In the genomic region with DNA sequence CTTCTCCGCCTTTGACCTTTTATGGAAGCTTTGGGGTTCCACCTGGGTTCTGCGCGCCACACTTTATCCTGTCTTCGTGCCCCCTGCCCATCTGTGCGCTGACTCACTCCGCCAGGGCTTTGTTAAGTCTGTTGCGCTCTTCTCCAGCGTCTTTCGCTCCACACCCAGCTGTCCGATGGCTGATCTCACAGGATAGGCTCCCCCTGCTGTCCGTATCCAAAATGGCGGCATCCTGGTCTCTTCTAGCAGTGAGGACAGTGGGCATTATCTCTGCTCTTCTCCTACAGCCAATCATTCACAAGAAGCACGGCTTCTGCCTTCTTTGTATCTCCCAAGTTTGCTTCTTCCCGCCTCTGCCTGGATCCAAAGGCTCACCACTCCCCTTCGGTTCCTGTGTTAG, we compare ENCODE assay signal across 10 mouse cellular contexts. TPM values are rescaled to one million over a fixed set of nuclear protein-coding genes. Genes with fewer than 3 reads are reported as not detected.
DNase-seq lines count a peak whose midpoint lies in the region; ATAC-seq and TF ChIP-seq lines count a peak whose summit lies in the region.
"Had no signal": no experiment of that assay in that cellular context is flagged by ENCODE, and none has a peak within 500 bp of the region (broad histone marks: within the 10 kb centered on the region; RNA-seq: fewer than 3 reads in every experiment).

No protein-coding gene starts in this region.

- no peak overlapping the region for H3K9ac ChIP-seq in ES-Bruce4 (ENCODE audit: low read depth, poor library complexity, severe bottlenecking)
- H3K9ac ChIP-seq in forebrain, embryonic 12.5 days, result no peak overlapping the region
- H3K9ac ChIP-seq in limb, embryonic 12.5 days (replicated peaks), result no peak overlapping the region
- no peak overlapping the region for H3K9ac ChIP-seq in neural tube, embryonic 13.5 days

- ATAC-seq in frontal cortex, adult (ENCODE audit: low TSS enrichment), result peak; percentile 59; the same call in 1 of the 2 replicates
- ATAC-seq in forebrain, embryonic 12.5 days (ENCODE audit: low FRiP score), result peak; percentile 46; the same call in 1 of the 2 replicates
- no peak for ATAC-seq in limb, embryonic 12.5 days (ENCODE audit: insufficient number of reproducible peaks, insufficient read depth, low FRiP score, low TSS enrichment, low read depth)
- no peak; the same call in 1 of the 2 replicates for ATAC-seq in neural tube, embryonic 13.5 days (ENCODE audit: low read depth)

- H3K4me2 ChIP-seq in forebrain, embryonic 12.5 days, result peak overlapping the region; percentile 39
- H3K4me2 ChIP-seq in limb, embryonic 12.5 days, result peak overlapping the region; percentile 28; the same call in 1 of the 2 replicates
- H3K4me2 ChIP-seq in neural tube, embryonic 13.5 days, result peak overlapping the region; percentile 32

- no peak overlapping the region for H3K27ac ChIP-seq in ES-Bruce4 (ENCODE audit: insufficient read depth, low read length)
- no peak overlapping the region for H3K27ac ChIP-seq in forebrain, embryonic 12.5 days
- H3K27ac ChIP-seq in limb, embryonic 12.5 days, result no peak overlapping the region
- no peak overlapping the region for H3K27ac ChIP-seq in neural tube, embryonic 13.5 days (replicated peaks)

- H3K4me1 ChIP-seq in ES-Bruce4 (ENCODE audit: control insufficient read depth, insufficient read depth, low read length), result no peaks in the 10 kb centered on the region
- H3K4me1 ChIP-seq in forebrain, embryonic 12.5 days, result peaks cover 6% of the 10 kb centered on the region
- peaks cover under 1% of the 10 kb centered on the region for H3K4me1 ChIP-seq in limb, embryonic 12.5 days (replicated peaks)
- H3K4me1 ChIP-seq in neural tube, embryonic 13.5 days (replicated peaks), result no peaks in the 10 kb centered on the region

- 11% methylated on average over 15 of the region's 15 CpGs for whole genome bisulfite sequencing in forebrain, embryonic 12.5 days
- WGBS in limb, embryonic 12.5 days, result 21% methylated on average over 15 of the region's 15 CpGs
- whole genome bisulfite sequencing in neural tube, embryonic 13.5 days, result 15% methylated on average over 15 of the region's 15 CpGs

- H3K9me3 ChIP-seq in ES-Bruce4 (replicated peaks; ENCODE audit: control insufficient read depth, insufficient read depth, low read length, poor library complexity, severe bottlenecking), result no peaks in the 10 kb centered on the region; the same call in 1 of the 2 replicates
- no peaks in the 10 kb centered on the region for H3K9me3 ChIP-seq in forebrain, embryonic 12.5 days
- no peaks in the 10 kb centered on the region for H3K9me3 ChIP-seq in limb, embryonic 12.5 days
- H3K9me3 ChIP-seq in neural tube, embryonic 13.5 days, result no peaks in the 10 kb centered on the region

- no peaks in the 10 kb centered on the region for H3K36me3 ChIP-seq in ES-Bruce4 (ENCODE audit: control insufficient read depth, insufficient read depth, low read length, poor library complexity, severe bottlenecking)
- H3K36me3 ChIP-seq in forebrain, embryonic 12.5 days (replicated peaks), result no peaks in the 10 kb centered on the region
- no peaks in the 10 kb centered on the region for H3K36me3 ChIP-seq in limb, embryonic 12.5 days
- no peaks in the 10 kb centered on the region for H3K36me3 ChIP-seq in neural tube, embryonic 13.5 days

- TF ChIP-seq POLR2A in ES-Bruce4 (IDR thresholded peaks at IDR 0.05; ENCODE audit: insufficient read depth, low read length), result no peak

- no peak for DNase-seq in frontal cortex, postnatal 10 days (ENCODE audit: low spot score in 2 of 2)
- DNase-seq in urinary bladder, postnatal 36 days (ENCODE audit: low spot score in 2 of 2), result no peak
- no peak for DNase-seq in T-cell, adult 2 months (ENCODE audit: low spot score)

- TF ChIP-seq CTCF in ES-Bruce4 (IDR thresholded peaks at IDR 0.05; ENCODE audit: low read depth, low read length), result peak; percentile 75

- H3K4me3 ChIP-seq in ES-Bruce4 (ENCODE audit: low read depth, low read length), result no peak overlapping the region
- peak overlapping the region; percentile 12; the same call in 1 of the 2 replicates for H3K4me3 ChIP-seq in forebrain, embryonic 12.5 days (replicated peaks)
- H3K4me3 ChIP-seq in limb, embryonic 12.5 days (replicated peaks), result no peak overlapping the region
- no peak overlapping the region for H3K4me3 ChIP-seq in neural tube, embryonic 13.5 days

- no peaks in the 10 kb centered on the region for H3K27me3 ChIP-seq in ES-Bruce4 (ENCODE audit: control insufficient read depth, insufficient read depth, low read length, poor library complexity, severe bottlenecking)
- H3K27me3 ChIP-seq in forebrain, embryonic 12.5 days, result peaks cover 15% of the 10 kb centered on the region; the same call in 1 of the 2 replicates
- peaks cover 8% of the 10 kb centered on the region; the same call in 1 of the 2 replicates for H3K27me3 ChIP-seq in limb, embryonic 12.5 days
- H3K27me3 ChIP-seq in neural tube, embryonic 13.5 days, result peaks cover 20% of the 10 kb centered on the region; the same call in 1 of the 2 replicates

- 0 out of 2 replicates have a peak, but pooled peaks have one; percentile 23 for TF ChIP-seq EP300 in ES-Bruce4 (IDR thresholded peaks at IDR 0.05; ENCODE audit: insufficient read depth, low read depth, low read length)

RNA-seq across cellular contexts. Expression of gene Nkx6-1, which starts 23.8 kb away (rescaled TPM):
- polyA plus RNA-seq in ES-Bruce4 (2011; ENCODE audit: insufficient read depth, insufficient read length, low read depth, missing spikeins), result not detected in 2 replicates
- polyA plus RNA-seq in forebrain, embryonic 12.5 days (2016; fragmentation: Nextera tagmentation; extraction: Ambion mirVana), result 0.40 and 0.50 TPM in 2 replicates
- 0.13 TPM in 1 of 2 replicates, not detected in the other for polyA plus RNA-seq in limb, embryonic 12.5 days (2016; fragmentation: Nextera tagmentation; extraction: Ambion mirVana)
- polyA plus RNA-seq in neural tube, embryonic 13.5 days (2015; fragmentation: Nextera tagmentation; extraction: Ambion mirVana), result 7.6 and 7.7 TPM in 2 replicates
- polyA plus RNA-seq: C2C12; liver, embryonic 16.5 days had no signal

Comparison
In these comparisons a context has a peak if more than half of its experiments do, and no peak if none do; other contexts are left out.
1. ATAC-seq: peak in frontal cortex, adult (single experiment) and forebrain, embryonic 12.5 days (single experiment); none in limb, embryonic 12.5 days (single experiment) and neural tube, embryonic 13.5 days (single experiment).
2. Peak in every context shown above with its lines, with median percentiles within 50 percentile points of each other: H3K4me2 ChIP-seq.